Mouse (Mus musculus) spleen, adult 2 months (tissue): ENCODE measurements around the gene Dgkz. TPM values are rescaled to one million over a fixed set of nuclear protein-coding genes. Genes with fewer than 3 reads are reported as not detected.
A peak's percentile ranks its signal among the peaks of the same experiment; 100 is the strongest.

Experiments used
- DNase-seq, 2 experiments: peaks; one replicate each; pipeline versions ENCODE4 v3.0.0 to v3.0.0-alpha.2; 2012 to 2021; ENCODE audit warnings: low spot score in 2 of 2, low read depth in 1 of 2
- H3K27ac ChIP-seq: fragments of 200-500 bp; 2 replicates; pipeline ENCODE4 v1.5.1; 2012; ENCODE audit warnings: low read length, inconsistent platforms; ENCODE audit not compliant: insufficient read depth
- H3K27me3 ChIP-seq: fragments of 200-500 bp; 2 replicates; pipeline ENCODE4 v1.6.1; 2012; ENCODE audit warnings: mild to moderate bottlenecking, moderate library complexity, low read length, inconsistent platforms; ENCODE audit not compliant: control insufficient read depth, insufficient read depth
- H3K36me3 ChIP-seq: fragments of 200-500 bp; 2 replicates; pipeline ENCODE4 v1.6.1; 2012; ENCODE audit warnings: mild to moderate bottlenecking, low read length, inconsistent platforms; ENCODE audit not compliant: control insufficient read depth, insufficient read depth
- H3K4me1 ChIP-seq: fragments of 200-500 bp; 2 replicates; pipeline ENCODE4 v1.6.1; 2011; ENCODE audit warnings: inconsistent platforms; ENCODE audit not compliant: control insufficient read depth, insufficient read depth, insufficient read length
- H3K4me3 ChIP-seq: fragments of 200-500 bp; 2 replicates; pipeline ENCODE4 v1.5.1; 2011; ENCODE audit warnings: mild to moderate bottlenecking, inconsistent platforms; ENCODE audit not compliant: insufficient read depth, insufficient read length; ENCODE audit errors: extremely low read depth
- CTCF ChIP-seq: fragments of 200-500 bp; IDR thresholded peaks from 2 replicates; pipeline ENCODE4 v1.5.1; 2011; ENCODE audit warnings: mild to moderate bottlenecking, inconsistent platforms; ENCODE audit not compliant: insufficient read depth, insufficient read length, insufficient replicate concordance; ENCODE audit errors: extremely low read depth
- POLR2A ChIP-seq: fragments of 200-500 bp; IDR thresholded peaks from 2 replicates; pipeline ENCODE4 v1.6.1; 2011; ENCODE audit warnings: low read depth, low read length, inconsistent platforms
- WGBS: fragments of 180-500 bp; shearing (Covaris S2); methylation state at CpG from one replicate; pipeline ENCODE4 v1.1.7; 2018; 5-methylcytosine and 5-hydroxymethylcytosine counted together
- polyA plus RNA-seq: library from polyadenylated mRNA; depleted of rRNA; stranded (reverse); fragments of >200 nt; gene quantifications from 2 replicates; pipeline ENCODE4 v1.2.3, GENCODE M21; 2012

Gene Dgkz
- polyA plus RNA-seq, 1 experiment = 279 TPM

- Histone ChIP-seq H3K27ac (no peak overlapping the region), H3K27me3 (no peaks in the 10 kb centered on the region), H3K4me3 (no peak overlapping the region), H3K4me1 (no peaks in the 10 kb centered on the region), H3K36me3 (no peaks in the 10 kb centered on the region)
- no peak for DNase-seq
- TF ChIP-seq CTCF (no peak), POLR2A (no peak)
- WGBS = 52% methylated on average over 3 of the region's 3 CpGs
These were observed 41.3 kb upstream of the Dgkz start for GRCm38 (mm10) chr2:92016981-92017380.

- WGBS = 93% methylated on average over 5 of the region's 5 CpGs
- TF ChIP-seq POLR2A (no peak), CTCF (no peak)
- no peaks in the 10 kb centered on the region for H3K27me3 ChIP-seq
- H3K36me3 ChIP-seq = no peaks in the 10 kb centered on the region
- no peak overlapping the region for H3K27ac ChIP-seq
- no peak overlapping the region for H3K4me3 ChIP-seq
- no peaks in the 10 kb centered on the region for H3K4me1 ChIP-seq
- DNase-seq = no peak
These were observed 39.2 kb upstream of the Dgkz start for GRCm38 (mm10) chr2:92014891-92015290.

- H3K36me3 ChIP-seq = no peaks in the 10 kb centered on the region
- no peaks in the 10 kb centered on the region for H3K4me1 ChIP-seq
- TF ChIP-seq POLR2A (no peak), CTCF (no peak)
- WGBS = 44% methylated on average over 6 of the region's 6 CpGs
- H3K4me3 ChIP-seq = no peak overlapping the region
- no peak overlapping the region for H3K27ac ChIP-seq
- no peaks in the 10 kb centered on the region for H3K27me3 ChIP-seq
- DNase-seq = no peak
These were observed 38.6 kb upstream of the Dgkz start for GRCm38 (mm10) chr2:92014248-92014647.

GRCm38 (mm10) chr2:92012768-92013445 is 37.2 kb upstream of the Dgkz start:
- TF ChIP-seq CTCF = no peak
- TF ChIP-seq POLR2A = no peak
- Histone ChIP-seq H3K27me3 (no peaks in the 10 kb centered on the region), H3K36me3 (no peaks in the 10 kb centered on the region), H3K27ac (no peak overlapping the region), H3K4me1 (no peaks in the 10 kb centered on the region), H3K4me3 (no peak overlapping the region)
- WGBS = 76% methylated on average over 8 of the region's 8 CpGs
- no peak for DNase-seq

- TF ChIP-seq POLR2A (no peak), CTCF (no peak)
These were observed 36.0 kb upstream of the Dgkz start for GRCm38 (mm10) chr2:92011424-92012353.

GRCm38 (mm10) chr2:92008623-92009404 is 33.1 kb upstream of the Dgkz start:
- Histone ChIP-seq H3K27me3 (peaks cover 7% of the 10 kb centered on the region; the same call in 1 of the 2 replicates), H3K4me1 (no peaks in the 10 kb centered on the region), H3K27ac (no peak overlapping the region), H3K36me3 (no peaks in the 10 kb centered on the region), H3K4me3 (peak overlapping the region; percentile 79)
- no peak for TF ChIP-seq CTCF
- TF ChIP-seq POLR2A = no peak
- WGBS = 12% methylated on average over 20 of the region's 20 CpGs
- no peak for DNase-seq

More at GRCm38 (mm10) chr2:92011424-92012353, 36.0 kb upstream of the Dgkz start:
- H3K4me1 ChIP-seq = no peaks in the 10 kb centered on the region
- no peak overlapping the region for H3K27ac ChIP-seq
- DNase-seq = no peak
- WGBS = 82% methylated on average over 12 of the region's 12 CpGs
- H3K4me3 ChIP-seq = no peak overlapping the region
- peaks cover 7% of the 10 kb centered on the region; the same call in 1 of the 2 replicates for H3K27me3 ChIP-seq
- H3K36me3 ChIP-seq = no peaks in the 10 kb centered on the region
